Comparison of ENCODE assay signal across 8 mouse cellular contexts in the genomic region with DNA sequence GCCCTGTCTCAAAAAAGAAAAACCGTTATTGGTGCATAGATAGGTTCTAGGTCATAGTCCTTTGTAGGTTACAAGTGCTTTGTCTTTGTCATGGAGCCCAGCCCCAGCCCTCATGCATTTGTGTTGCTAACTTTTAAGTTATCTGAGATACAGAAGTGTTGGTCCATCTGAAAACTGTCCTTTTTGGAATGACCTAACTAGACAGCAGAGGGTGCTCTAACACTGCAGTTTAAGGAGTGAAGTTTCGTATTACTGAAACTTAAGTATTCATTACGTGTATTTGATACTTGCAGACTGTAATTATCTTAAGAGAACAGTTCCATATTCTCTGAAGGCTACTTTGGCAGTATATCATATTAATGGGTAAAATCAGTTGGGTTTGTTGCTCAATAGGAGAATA. TPM values are rescaled to one million over a fixed set of nuclear protein-coding genes. Genes with fewer than 3 reads are reported as not detected.
DNase-seq lines count a peak whose midpoint lies in the region; ATAC-seq and TF ChIP-seq lines count a peak whose summit lies in the region.

No protein-coding gene starts in this region.

- no peaks in the 10 kb centered on the region for H3K27me3 ChIP-seq in intestine, postnatal 0 days (replicated peaks; ENCODE audit: control insufficient read depth, insufficient read depth, low read length)
- H3K27me3 ChIP-seq in intestine, embryonic 15.5 days (replicated peaks), result no peaks in the 10 kb centered on the region
- no peaks in the 10 kb centered on the region for H3K27me3 ChIP-seq in lung, postnatal 0 days (replicated peaks; ENCODE audit: insufficient read depth, low read length)

- H3K4me2 ChIP-seq in intestine, postnatal 0 days (replicated peaks; ENCODE audit: low read depth), result no peak overlapping the region
- H3K4me2 ChIP-seq in intestine, embryonic 15.5 days (replicated peaks), result no peak overlapping the region
- no peak overlapping the region for H3K4me2 ChIP-seq in lung, postnatal 0 days (replicated peaks; ENCODE audit: low read depth, low read length)

- DNase-seq in thymus, postnatal 0 days (ENCODE audit: low spot score), result peak; percentile 31
- DNase-seq in thymus, postnatal 25 days, result no peak
- DNase-seq in lung, postnatal 0 days (ENCODE audit: low spot score), result peak; percentile 78
- no peak for DNase-seq in gastrocnemius, postnatal 4 days (ENCODE audit: low spot score in 2 of 2)
- DNase-seq in frontal cortex, postnatal 36 days (ENCODE audit: low spot score in 2 of 2), result no peak

- H3K9me3 ChIP-seq in intestine, postnatal 0 days (ENCODE audit: control insufficient read depth), result no peaks in the 10 kb centered on the region
- H3K9me3 ChIP-seq in intestine, embryonic 15.5 days, result no peaks in the 10 kb centered on the region
- no peaks in the 10 kb centered on the region for H3K9me3 ChIP-seq in lung, postnatal 0 days (ENCODE audit: low read length)

- no peak overlapping the region for H3K4me3 ChIP-seq in intestine, postnatal 0 days (ENCODE audit: low read depth, low read length)
- H3K4me3 ChIP-seq in intestine, embryonic 15.5 days (replicated peaks), result no peak overlapping the region
- H3K4me3 ChIP-seq in lung, postnatal 0 days (ENCODE audit: low read depth, low read length), result no peak overlapping the region

- H3K9ac ChIP-seq in intestine, postnatal 0 days (ENCODE audit: low read depth, low read length), result no peak overlapping the region
- H3K9ac ChIP-seq in intestine, embryonic 15.5 days, result no peak overlapping the region
- H3K9ac ChIP-seq in lung, postnatal 0 days (replicated peaks; ENCODE audit: low read depth), result no peak overlapping the region

- TF ChIP-seq EP300 in lung, postnatal 0 days (IDR thresholded peaks at IDR 0.05), result no peak

- WGBS in intestine, postnatal 0 days, result 48% methylated on average over 3 of the region's 3 CpGs
- WGBS in intestine, embryonic 15.5 days, result 50% methylated on average over 3 of the region's 3 CpGs
- WGBS in lung, postnatal 0 days, result 27% methylated on average over 3 of the region's 3 CpGs

- H3K36me3 ChIP-seq in intestine, postnatal 0 days (ENCODE audit: control insufficient read depth, insufficient read depth), result peaks cover 25% of the 10 kb centered on the region
- H3K36me3 ChIP-seq in intestine, embryonic 15.5 days, result peaks cover 3% of the 10 kb centered on the region; the same call in 1 of the 2 replicates
- H3K36me3 ChIP-seq in lung, postnatal 0 days (ENCODE audit: insufficient read depth, low read length), result 0 out of 2 replicates have a peak, but pooled peaks cover 4% of the 10 kb centered on the region

- H3K27ac ChIP-seq in intestine, postnatal 0 days (ENCODE audit: low read depth, low read length), result no peak overlapping the region
- H3K27ac ChIP-seq in intestine, embryonic 15.5 days, result no peak overlapping the region
- no peak overlapping the region for H3K27ac ChIP-seq in lung, postnatal 0 days (ENCODE audit: low read length)

- no peaks in the 10 kb centered on the region for H3K4me1 ChIP-seq in intestine, postnatal 0 days (replicated peaks; ENCODE audit: control insufficient read depth, insufficient read depth, low read length)
- no peaks in the 10 kb centered on the region for H3K4me1 ChIP-seq in intestine, embryonic 15.5 days (replicated peaks)
- no peaks in the 10 kb centered on the region for H3K4me1 ChIP-seq in lung, postnatal 0 days (ENCODE audit: insufficient read depth, low read depth, low read length)

- ATAC-seq in intestine, postnatal 0 days, result no peak
- no peak for ATAC-seq in intestine, embryonic 15.5 days
- ATAC-seq in common myeloid progenitor, adult 5-6 weeks (replicated peaks; ENCODE audit: low read depth, poor library complexity, severe bottlenecking), result peak; percentile 69
- ATAC-seq in lung, postnatal 0 days, result no peak

- TF ChIP-seq CTCF in intestine, postnatal 0 days (IDR thresholded peaks at IDR 0.05; ENCODE audit: low read depth), result peak; percentile 84
- peak; percentile 80 for TF ChIP-seq CTCF in lung, postnatal 0 days (IDR thresholded peaks at IDR 0.05)

RNA-seq across cellular contexts. Expression of a gene that starts 24.0 kb away (rescaled TPM):
- polyA plus RNA-seq in intestine, postnatal 0 days (2015; fragmentation: Nextera tagmentation; extraction: Ambion mirVana), result 53.5 and 57.2 TPM in 2 replicates
- 51.3 and 53.7 TPM in 2 replicates for polyA plus RNA-seq in intestine, embryonic 15.5 days (2015; fragmentation: Nextera tagmentation; extraction: Ambion mirVana)
- polyA plus RNA-seq in thymus, postnatal 0 days (2015; fragmentation: Nextera tagmentation; extraction: Ambion mirVana), result 49.7 and 54.7 TPM in 2 replicates
- total RNA-seq in common myeloid progenitor, adult 5-6 weeks (2017), result 25.5 and 26.1 TPM in 2 replicates
- polyA plus RNA-seq in lung, postnatal 0 days (2015; fragmentation: Nextera tagmentation; extraction: Ambion mirVana), result 39.2 and 40.4 TPM in 2 replicates
- 10 to 100 TPM; 16.4 to 19.6 TPM for total RNA-seq in gastrocnemius, postnatal 4 days (2021)

Comparison
In these comparisons a context has a peak if more than half of its experiments do, and no peak if none do; other contexts are left out.
1. DNase-seq: peak in thymus, postnatal 0 days (single experiment) and lung, postnatal 0 days (single experiment); none in thymus, postnatal 25 days (single experiment), gastrocnemius, postnatal 4 days (0 of 2) and frontal cortex, postnatal 36 days (0 of 2).